Mouse (Mus musculus) kidney, adult 8-10 months (tissue): ENCODE results near the gene Klb.

Experiments used
- DNase-seq, 2 experiments: peaks; one replicate each; pipeline ENCODE4 v3.0.0; 2022

Gene Klb

DNA sequence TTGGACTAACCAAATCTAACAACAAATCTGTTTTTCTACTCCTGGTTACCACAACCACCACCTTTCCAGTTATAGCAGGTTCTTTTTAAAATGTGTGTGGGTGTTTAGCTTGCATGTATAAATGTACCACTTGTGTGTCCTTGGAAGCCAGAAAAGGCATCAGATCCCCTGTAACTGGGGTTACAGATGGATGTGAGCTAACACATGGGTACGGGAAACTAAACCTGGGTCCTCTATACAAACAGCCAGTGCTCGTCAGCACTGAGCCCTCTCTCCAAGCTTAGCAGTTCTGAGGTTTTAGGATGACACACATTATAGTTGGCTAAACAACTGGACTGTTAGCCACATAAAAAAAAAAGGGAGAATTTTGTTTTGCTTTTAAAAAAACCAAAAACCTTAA is 37.6 kb downstream of the Klb start:
- no peak for DNase-seq

GRCm38 (mm10) chr5:65387008-65387867 is 39.1 kb downstream of the Klb start:
- DNase-seq = no peak

DNA sequence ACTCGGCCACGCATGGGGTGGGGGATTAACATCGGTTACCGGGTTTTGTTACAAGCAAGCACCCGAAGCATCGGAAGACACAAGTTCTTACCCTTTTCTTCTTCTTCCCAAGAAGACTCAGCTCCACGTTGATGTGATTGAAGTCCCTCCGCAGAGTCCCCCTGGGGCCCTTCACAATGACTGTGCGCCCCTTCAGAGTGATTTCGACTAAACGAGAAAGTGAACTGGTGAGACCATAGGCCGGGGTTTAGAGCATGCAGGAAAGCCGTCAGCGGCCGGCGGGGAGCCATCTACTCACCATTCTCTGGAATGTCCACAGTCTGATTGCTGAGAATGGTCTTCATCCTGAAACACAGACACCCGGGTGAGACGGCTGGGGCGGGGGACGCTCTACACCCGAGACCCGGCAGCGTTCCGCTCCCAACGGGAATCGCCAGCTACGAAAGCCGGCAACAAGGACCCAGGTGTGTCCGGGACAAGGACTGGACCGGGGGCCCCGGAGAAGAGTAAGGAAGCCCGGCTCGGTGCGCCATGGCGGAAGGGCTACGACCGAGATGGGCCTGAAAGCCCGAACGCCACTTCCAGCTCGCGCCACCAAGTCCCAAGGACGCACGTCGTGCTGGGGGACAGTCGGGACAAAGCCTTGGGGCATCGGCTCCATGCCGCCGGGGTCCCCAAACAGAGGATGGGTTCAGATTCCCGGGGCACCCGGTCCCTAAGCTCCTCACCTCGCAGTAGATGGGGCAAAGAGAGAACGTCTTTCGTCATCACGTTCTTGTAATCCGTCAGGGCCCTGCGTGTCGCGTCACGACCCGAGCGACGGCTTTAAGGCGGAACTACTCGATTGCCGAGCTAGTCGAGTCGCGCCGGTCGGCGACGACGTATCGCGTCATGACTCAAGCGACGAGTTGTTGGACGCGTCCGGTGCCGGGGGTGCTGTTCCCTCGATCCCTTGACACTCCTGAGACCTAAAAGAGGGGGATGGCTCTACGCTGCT is 42.8 kb downstream of the Klb start, which contains the start of the genes Rpl9 and Lias:
TSS of gene Rpl9 (minus strand) at position 797 of the 997 bp plus-strand sequence.
TSS of gene Lias (plus strand) at position 850 of the 997 bp plus-strand sequence.
- peak; percentile 97 to 98 for DNase-seq

DNA sequence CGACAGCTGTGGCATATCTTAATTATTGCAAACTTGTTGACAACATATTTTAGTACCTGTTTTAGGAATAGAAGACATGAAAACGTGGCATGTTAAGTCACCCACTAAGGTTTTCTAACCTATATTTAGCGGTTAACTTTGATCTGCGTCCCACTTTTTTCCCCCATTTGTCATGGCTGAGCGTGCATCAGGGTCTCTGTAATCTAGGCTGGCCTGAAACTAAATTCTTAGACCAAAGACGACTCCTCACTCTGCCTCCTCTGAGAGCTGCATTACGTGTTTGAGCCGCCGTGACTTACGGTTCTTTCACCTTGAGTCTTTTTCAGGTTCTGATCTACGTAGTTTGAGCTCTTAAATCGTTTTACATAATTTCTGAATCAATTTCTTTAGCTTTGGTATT is 43.6 kb downstream of the Klb start:
- no peak for DNase-seq

DNA sequence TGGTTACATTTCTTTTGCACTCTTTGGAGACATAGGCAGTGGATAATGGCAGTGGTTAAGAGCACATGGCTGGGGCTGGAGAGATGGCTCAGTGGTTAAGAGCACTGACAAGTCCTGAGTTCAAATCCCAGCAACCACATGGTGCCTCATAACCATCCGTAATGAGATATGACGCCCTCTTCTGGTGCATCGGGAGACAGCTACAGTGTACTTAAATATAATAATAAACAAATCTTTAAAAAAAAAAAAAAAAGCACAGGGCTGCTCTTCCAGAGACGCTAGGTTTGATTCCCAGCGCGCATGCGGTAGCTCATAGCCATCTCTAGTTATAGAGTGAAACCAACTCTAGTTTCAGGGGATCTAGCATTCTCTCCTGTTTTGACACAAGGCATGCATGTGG is 46.3 kb downstream of the Klb start:
- DNase-seq = no peak

DNA sequence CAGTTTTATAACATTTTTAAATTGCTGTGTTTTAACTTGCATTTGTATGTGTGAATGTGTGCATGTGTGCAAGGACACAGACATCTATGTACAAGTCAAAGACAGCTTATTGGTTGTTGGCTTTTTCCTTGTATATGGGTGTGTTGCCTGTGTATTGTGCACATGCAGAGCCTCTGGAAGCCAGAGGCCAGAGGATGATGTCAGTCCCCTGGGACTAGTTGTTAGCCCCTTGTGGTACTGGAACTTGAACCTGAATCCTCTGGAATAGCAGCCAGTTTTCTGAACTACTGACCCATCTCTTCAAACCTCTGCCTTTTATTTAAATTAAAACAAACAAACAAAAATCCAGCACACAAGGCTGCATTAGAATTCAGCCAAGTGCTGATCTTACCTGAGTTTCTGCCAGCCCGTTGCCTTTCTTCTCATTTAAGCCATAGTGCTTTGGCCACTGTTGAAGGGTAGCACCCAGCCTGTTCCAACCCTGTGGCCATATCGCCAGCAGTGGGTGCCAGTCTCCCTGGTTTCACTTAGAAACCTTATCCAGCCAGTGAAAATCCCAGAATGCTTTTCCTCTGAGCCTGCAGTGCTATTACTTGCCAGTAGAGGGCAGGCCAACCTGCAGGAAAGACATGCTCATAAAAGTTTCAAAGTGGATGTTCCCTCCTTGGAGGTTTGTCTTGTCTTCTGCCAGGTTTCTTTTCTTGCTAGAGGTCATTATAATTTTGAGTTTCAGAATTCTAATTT is 53.3 kb downstream of the Klb start:
- peak; percentile 83 to 91 for DNase-seq

DNA sequence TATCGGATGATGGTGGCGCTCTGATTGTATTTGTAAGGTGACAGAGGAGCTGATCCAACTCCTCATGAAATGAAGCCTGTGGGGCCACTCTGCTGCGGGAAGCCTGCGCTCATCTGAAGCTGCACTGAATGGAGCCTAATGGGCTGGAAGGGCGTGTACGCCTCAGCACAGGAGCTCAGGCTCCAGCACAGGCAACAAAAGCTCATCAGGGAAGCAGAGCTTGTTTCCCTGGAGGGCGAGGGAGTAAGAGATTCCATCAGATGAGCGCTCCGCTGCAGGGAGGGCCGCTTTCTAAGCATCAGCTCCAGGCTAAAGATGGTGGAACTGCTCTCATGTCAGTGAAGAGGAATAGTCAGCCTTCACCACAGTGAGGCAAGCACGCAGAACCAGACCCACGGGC is 59.9 kb downstream of the Klb start:
- DNase-seq = no peak

DNA sequence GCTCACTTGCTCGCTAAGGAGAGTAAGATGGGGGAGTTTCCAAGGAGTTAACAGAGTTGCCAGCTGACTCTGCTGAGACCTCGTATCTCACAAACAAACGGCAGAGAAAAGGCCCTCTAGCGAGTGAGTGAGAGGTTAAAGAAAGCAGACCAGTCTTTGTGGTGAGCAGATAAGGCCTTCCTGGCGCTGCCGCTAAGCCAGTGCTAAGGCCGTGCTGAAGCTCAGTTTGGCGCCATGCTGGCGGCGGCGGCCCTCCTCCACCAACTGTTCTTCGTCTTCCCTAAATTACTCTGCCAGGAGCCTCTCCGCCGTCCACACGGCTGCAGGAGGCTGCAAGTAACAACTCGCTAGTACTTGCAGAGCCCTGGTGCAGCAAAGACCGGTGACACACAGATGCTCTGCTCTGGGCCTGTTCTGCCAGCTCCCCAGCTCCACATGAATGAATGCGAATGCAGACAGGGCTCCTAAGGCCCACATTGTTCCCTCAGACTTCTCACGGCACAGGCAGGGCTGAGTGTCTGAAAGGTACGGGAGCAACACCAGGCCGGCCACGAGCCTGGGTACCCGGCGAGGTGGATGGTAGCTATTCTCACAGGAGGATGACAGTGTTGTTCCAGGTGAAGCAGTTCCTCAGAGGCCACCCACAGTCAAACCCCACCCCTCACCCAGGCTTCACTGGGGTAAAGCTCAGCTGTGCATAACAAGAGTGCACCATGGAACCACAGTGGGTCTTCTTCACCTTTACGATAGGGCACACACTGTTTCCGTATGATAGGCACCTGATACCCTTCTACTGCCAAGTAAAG is 67.7 kb downstream of the Klb start:
- DNase-seq = no peak

GRCm38 (mm10) chr5:65419136-65419535 is 71.0 kb downstream of the Klb start:
- no peak for DNase-seq

- DNase-seq = no peak
These were observed 72.7 kb downstream of the Klb start for GRCm38 (mm10) chr5:65420822-65421221.

DNA sequence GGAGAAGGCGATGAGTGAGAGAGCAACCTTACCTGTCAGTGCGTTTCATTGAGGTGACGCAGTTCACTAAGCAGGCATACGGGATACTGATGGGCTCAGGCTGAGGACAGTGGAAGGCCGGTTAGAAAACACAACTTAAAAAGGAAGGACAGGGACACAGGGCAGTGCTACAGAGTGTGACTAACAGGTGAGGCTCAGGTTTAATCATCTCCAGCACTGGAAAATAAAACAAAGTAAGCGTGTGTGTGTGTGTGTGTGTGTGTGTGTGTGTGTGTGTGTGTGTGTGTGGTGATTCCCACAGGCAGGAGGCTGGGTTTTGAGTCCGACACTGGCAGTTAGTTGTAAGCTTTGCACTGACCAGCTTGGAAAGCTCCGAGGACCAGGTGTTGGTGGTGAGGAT is 74.7 kb downstream of the Klb start:
- DNase-seq = peak; percentile 22 to 43

GRCm38 (mm10) chr5:65424215-65424614 is 76.1 kb downstream of the Klb start:
- peak; percentile 46 to 64 for DNase-seq

GRCm38 (mm10) chr5:65425251-65425650 is 77.1 kb downstream of the Klb start:
- no peak for DNase-seq

DNA sequence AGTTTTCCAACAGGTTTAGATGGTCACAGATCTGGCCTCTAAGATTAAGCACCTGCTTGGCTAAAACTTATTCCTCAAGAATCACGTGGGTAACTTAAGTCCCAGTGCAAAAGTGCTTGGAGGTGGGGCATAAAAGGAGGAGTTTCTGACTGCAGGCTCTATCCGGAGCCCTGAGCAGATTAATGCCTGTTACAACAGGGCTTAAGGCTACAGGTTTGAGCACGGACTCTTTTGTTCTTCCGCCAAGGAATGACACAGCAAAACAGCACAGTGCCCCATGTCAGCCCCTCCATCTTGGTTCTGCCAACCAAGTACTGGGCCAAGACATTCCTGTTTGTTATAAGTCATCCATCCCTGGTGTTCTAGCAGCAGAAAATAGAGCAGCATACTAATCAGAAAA is 80.2 kb downstream of the Klb start:
- DNase-seq = peak; percentile 47 to 61

GRCm38 (mm10) chr5:65429441-65429840 is 81.3 kb downstream of the Klb start:
- DNase-seq = no peak
